Mouse (Mus musculus) gastrocnemius, postnatal 25 days (tissue): ENCODE measurements around the gene Hoxb6. TPM values are rescaled to one million over a fixed set of nuclear protein-coding genes. Genes with fewer than 3 reads are reported as not detected.

Experiments
- DNase-seq: peaks from one replicate; pipeline ENCODE4 v3.0.0; 2022
- total RNA-seq, 2 experiments: library from RNA; stranded (reverse); gene quantifications; 1 replicate in 1 of 2; 2 replicates in 1 of 2; pipeline ENCODE4 v1.2.3; 2021

The Hoxb6 gene
- total RNA-seq, 2 experiments from 2014 or later, result 0.31 to 0.62 TPM

DNA sequence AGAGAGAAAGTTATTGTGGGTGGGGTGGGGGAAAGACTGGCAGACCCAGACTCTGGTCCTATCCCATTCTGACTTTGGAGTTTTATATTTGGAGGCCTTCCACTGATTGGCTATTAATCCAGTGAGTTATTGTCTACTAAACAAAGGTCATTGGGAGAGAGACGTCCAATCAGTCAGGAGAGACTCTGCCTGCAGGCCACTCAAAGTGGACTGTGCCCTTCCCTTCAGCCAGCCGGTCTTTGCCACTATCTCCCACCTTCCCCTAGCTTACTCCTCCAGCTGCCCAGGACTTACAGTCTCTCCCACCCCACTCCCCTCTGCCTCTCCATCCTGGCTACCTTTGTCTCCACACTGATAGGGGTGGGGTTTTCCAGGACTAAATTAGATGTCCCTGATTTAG lies 44.3 kb downstream of the Hoxb6 start:
- DNase-seq, result no peak

DNA sequence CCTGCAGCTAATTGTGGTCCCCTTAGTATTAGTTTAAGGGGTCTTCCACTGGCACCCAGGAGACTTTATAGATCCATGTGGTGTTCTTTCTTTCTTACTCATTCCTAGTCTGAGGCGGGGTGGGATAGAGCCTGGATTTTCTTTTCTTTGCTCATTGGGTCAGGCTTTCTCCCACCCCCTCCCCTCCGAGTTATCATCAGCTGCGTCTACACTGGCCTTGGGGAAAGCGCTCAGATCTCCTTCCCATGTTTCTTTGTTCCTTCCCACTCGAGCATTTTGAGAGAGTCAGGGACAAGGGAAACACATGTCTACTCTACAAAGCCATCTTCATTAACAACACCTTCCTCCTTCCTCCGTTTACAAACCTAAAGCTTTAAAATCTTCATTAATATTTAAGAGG lies 44.8 kb downstream of the Hoxb6 start:
- no peak for DNase-seq

DNA sequence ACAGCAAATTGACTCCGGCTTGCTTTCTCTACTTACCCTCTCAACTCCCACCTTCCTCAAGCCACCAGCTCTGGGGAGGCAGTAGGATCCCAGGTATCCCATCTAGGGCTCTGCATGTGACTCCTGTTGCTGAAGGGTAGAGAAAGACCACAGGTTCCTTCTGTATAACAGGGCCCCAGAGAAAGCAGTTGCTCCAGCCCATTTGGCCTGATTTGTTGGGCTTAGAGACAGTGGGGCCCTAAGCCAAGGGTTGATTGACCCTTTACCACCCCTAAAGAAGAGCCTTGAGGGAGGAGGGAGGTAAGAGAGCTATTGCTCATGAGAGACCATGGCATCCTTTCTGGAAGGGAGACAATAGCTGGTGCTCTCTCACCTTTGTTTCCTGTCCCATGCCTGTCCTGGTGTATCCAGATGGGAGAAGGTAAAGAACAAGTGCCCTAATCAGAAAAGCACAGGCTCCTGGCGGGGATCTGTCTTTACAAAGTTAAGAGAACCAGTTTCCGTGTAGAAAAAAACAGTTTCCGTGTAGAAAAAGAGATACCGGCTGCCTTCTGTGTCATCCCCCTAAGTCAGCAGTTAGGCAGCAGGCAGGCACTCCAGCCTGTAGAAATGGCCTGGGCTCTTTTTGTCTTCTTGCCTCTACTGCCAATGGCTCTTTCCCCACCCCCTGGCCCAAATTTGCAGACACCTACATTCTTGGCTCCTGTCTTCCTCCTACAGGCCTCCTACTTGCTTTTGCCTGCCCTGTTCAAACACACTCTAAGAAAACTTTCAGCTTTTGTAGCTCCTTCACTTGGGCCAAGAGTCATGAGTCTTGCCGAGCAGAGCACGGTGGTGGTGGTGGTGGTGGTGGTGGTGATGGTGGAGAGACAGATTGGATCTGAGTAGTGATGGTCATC lies 46.9 kb downstream of the Hoxb6 start:
- no peak for DNase-seq

DNA sequence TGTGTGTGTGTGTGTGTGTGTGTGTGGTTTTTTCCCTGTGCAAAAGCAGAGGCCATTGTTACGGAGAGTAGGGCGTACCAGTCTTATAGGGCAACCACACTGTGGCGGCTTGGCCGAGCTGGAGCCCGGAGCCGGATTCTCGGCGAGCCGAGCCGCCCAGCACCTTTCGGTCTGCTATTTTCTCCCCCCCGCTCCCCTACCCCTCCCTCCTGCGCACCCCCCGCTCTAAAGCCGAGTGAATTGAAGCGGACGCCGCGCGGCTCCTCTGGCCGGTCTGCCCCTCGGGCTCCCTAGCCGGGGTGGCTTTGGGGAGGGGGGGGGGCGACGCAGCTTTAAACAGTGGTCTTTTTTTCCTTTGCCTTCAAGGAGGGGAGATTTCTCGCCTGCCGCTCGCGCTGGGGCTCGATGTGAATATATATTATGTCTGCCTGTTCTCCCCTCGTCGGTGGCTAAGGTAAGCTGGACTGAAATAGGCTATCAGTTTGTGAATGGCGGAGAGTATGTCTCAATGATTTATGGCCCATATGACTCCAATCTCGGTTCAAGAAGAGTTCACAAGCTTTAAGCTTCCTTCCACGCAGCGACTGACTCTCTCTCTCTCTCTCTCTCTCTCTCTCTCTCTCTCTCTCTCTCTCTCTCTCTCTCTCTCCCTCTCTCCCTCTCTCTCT lies 48.6 kb downstream of the Hoxb6 start:
- no peak for DNase-seq

DNA sequence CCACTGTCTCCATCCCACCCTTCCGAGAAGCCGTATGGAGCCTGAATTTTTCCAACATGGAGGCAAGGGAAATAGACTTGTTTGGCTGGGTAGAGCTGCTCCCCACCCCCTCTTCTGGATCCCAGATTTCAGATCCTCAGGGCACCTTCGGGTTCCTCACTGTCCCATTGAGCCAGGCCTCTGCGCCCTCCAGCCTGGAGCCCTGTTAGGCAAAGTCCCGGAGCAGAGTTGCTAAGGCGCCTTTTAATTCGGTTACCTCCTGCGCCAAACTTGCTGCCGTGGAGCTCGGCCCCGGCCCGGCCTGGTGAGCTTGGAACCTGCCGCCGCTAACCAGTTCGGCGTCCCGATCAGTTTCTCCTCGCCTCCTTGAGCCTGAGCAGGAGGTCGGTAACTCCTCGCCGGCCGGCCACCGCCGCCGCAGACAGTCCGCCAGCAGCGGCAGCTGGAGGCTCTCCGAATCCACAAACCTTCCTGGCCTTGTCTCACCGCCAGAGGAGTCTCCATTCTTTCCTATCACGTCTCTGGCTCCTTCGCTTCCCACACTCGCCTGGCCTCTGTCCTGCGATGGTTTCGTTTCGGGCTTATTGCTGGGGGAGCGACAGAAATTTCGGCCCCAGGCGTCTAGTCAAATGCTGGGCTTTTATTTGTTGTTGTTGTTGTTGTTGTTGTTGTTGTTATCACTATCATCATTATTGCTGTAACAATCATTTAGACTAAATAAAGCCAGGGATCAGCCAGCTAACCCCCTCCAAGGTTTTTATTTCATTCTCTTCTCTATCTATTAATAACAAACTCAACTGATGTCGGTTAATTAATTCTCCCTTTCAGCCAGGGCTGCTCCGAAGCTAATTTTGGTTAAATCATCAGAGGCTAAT lies 49.7 kb downstream of the Hoxb6 start:
- no peak for DNase-seq

DNA sequence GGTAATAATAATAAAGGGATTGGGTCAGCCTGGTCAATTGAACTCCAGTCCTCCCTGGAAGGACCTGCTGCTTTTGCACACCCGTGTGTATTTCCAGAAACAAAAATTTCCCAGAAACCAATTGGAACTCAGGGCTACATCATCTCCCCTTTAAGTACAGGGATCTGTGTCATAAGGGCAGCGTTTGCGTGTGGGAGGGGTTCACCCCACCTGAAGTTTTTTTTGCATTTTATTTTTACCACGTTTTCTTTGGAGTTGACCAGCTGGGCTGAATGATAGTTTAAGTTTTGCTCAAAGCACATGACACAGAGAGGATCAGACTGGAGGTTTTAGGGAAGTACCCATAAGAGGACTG lies 50.3 kb downstream of the Hoxb6 start:
- no peak for DNase-seq

DNA sequence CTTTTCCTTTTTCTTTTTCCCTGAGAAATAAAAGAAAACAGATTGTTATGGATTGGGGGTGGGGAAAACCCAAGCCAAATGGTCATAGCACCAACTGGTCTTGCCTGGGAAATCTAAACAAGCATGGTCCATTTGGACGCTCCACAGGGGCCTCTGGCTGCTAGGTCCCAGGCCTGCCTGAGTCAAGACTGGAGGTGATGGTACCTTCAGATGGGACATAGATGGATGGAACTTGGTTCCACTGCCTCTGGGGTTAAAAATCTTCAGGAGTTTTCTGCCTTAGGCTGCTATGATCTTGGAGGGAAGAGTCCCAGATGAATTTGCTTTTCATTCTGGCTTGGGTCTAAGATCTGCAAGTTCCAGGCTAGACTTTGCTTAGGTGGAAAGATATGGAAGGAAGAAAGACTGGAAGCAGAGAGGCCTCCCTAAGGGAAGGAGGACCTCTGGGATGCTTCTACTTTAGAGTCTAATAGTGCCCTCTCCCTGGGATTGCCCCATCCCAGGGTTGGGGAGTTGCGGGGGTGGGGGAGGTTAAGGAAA lies 51.0 kb downstream of the Hoxb6 start:
- DNase-seq, result no peak

DNA sequence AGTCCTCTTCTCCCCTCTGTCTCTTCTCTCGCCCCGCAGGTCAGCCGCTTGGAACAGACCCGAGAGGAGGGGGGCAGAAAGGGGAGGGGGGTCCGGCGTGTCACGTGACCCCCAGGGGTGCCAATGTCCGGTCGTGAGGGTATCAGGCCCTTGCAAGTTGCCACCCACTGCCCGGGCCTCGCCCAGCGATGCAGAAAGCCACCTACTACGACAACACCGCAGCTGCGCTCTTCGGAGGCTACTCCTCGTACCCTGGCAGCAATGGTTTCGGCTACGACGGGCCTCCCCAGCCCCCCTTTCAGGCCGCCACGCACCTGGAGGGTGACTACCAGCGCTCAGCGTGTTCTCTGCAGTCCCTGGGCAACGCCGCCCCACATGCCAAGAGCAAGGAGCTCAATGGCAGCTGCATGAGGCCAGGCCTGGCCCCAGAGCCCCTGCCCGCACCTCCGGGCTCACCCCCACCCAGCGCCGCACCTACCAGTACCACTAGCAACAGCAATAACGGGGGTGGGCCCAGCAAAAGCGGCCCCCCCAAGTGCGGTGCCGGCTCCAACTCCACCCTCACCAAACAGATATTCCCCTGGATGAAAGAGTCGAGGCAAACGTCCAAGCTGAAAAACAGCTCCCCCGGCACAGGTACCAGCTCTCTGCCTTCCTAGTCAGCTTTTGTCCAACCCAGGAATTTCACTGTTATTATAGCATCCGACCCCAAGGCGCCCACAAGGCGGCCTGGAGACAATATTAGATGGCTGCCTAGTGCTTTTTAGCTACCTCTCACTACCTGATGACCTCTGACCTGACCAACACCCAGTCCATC lies 52.0 kb downstream of the Hoxb6 start:
- no peak for DNase-seq

DNA sequence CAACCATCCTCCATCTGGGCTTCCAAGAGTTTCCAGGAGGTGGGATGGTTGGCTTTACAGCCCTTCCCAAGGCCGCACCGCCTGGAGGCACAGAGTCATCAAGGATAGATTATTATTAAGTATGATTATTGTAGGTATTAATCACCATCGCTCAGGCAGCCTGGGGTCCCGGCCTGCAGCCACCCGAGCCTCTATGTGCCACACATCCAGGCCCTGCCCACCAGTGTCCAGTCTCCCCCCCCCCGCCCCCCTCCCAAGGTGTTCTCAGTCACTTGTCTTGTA lies 52.5 kb downstream of the Hoxb6 start:
- no peak for DNase-seq

DNA sequence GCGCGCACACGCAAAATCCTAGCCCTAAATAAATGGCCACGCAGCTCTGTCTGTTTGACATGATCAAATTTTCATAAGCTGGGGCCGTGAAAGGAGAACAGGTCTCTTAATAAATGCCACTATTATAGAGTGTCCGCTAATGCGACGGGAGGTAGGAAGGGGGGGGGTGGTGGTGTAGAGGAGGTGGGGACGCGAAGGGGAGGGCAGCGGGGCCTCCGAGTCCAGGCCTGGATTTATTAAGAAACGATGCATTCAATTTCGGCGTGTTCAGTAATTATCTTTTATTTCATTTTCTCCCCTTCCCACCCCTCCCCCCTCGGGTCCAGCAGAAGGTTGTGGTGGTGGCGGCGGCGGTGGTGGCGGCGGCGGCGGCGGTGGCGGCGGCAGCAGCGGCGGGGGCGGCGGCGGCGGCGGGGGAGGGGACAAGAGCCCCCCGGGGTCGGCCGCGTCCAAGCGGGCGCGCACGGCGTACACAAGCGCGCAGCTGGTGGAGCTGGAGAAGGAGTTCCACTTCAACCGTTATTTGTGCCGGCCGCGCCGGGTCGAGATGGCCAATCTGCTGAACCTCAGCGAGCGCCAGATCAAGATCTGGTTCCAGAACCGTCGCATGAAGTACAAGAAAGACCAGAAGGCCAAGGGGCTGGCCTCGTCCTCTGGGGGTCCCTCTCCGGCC lies 53.1 kb downstream of the Hoxb6 start:
- no peak for DNase-seq

DNA sequence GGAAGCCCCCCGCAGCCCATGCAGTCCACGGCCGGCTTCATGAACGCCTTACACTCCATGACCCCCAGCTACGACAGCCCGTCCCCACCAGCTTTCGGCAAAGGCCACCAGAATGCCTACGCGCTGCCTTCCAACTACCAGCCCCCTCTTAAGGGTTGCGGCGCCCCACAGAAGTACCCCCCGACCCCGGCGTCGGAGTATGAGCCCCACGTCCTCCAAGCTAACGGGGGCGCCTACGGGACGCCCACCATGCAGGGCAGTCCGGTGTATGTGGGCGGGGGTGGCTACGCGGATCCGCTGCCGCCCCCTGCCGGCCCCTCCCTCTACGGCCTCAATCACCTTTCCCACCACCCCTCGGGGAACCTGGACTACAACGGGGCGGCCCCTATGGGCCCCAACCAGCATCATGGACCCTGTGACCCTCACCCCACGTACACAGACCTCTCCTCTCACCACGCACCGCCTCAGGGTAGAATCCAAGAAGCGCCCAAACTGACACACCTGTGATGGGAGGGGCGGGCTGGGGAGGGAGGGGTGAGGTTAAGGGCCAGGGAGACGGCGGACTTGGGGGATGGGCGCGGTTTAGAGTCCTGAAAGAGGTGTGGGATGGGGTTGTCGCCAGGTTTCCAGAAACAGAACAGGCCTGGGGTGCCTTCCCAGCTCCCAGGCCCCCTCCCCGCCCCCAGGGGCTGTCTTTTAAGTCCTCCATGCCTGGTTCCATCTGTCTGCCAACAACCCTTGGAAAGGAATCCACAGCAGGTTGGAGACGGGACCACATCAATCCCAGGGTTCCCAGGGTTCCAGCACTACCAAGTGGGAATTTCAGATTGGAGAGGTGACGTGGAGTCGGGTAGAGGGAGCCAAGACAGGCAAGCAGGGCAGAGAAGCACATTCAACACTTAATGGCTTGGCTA lies 53.9 kb downstream of the Hoxb6 start:
- DNase-seq, result no peak

DNA sequence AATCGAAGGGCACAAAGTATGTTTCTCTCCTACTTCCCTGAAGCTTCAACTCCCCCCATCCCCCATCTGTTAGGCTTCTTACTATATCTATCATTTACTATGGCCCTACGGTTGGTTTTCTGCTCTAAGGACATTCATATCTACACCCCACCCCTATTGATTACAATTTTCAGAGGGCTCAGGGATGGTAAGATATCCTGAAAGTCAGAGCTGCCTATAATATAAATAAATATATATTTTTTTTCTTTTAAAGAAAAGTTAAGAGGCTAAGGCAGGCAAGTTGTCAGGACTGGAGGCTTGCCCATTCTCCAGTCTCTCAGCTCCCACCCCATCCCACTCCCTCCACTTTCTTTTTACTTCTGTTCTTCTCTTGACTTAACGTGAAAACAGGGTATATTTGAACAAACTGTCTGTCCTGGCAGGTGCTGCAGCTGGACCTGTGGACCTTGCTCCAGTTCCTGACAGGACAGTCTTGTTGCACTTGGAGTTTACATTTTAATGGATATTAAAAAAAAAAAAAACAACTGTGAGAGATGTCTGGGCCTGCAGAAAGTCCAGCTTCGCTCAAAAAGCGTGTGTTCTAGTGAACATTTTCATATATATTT lies 54.7 kb downstream of the Hoxb6 start:
- DNase-seq, result no peak

DNA sequence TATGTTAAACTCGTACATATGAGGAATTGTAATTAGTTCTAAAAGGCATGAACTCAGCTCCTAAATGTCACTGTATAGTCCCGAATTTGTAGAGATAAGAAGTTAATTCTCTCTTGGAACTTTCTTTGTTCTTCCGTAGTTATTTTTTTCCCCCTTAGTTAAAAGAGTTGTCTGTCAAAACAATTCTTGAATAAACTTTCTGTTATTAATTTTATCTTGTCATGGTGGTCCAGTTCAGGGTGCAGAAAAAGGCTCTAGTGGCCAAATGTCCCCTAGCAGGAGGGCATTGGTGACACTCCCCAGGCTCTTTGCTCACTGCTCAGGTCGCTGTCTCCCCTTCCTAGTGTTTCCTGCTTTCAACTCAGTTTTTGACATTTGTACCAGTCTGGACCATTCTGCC lies 55.4 kb downstream of the Hoxb6 start:
- DNase-seq, result no peak

DNA sequence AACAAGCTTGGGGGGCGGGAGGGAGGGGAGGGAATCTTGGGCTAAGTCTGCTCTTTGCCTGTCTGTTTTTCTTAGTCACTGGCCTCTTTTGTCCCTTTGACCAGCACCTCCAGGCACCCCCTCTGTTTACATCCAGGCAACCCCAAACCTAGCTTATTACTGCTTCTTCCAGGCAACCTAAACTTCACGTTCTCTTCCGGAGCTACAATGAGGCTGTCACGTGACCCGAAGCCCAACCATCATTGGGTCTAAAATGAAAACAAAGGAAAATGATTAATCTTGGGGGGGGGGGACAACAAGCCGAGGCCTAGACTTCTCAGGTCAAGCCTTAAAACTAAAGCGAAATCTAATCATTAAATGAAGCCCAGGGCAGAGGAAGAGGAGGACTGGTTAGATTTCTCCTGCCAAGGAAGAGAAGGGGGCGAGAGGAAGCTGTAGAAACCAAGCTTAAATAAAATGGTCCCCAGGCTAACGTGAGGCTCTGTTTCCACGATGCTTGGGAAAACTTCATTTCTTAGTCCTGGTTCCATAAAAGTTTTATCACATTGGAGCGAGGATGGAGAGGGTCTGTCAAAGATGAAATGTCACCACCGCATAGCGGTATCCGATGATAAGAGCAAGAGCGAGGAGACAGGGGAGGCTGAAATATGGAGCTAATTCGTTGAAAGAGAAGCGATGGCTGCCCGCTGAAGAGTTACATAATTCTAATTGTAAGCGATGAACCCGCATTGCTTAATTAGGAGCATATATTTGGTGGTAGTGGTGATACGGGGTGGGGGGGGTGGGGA lies 56.1 kb downstream of the Hoxb6 start:
- DNase-seq, result no peak

DNA sequence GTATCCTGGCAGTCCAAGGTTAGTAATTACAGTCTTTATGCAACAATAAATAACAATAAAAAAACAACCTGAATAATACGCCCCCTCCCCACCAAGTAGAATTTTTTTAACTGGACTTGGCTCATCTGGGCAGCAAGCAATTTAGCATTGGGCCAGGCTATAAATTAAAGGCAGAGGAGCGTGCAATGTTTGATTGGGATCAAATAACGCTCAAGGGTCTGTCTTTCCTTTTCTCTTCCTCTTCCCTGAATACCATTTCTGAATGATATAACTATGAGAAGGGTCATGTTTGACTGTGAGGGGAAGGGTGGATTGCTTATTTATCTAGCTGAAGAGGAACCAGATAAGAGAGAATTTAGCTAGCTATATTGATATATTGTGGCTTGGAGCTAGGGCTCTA lies 56.7 kb downstream of the Hoxb6 start:
- no peak for DNase-seq

DNA sequence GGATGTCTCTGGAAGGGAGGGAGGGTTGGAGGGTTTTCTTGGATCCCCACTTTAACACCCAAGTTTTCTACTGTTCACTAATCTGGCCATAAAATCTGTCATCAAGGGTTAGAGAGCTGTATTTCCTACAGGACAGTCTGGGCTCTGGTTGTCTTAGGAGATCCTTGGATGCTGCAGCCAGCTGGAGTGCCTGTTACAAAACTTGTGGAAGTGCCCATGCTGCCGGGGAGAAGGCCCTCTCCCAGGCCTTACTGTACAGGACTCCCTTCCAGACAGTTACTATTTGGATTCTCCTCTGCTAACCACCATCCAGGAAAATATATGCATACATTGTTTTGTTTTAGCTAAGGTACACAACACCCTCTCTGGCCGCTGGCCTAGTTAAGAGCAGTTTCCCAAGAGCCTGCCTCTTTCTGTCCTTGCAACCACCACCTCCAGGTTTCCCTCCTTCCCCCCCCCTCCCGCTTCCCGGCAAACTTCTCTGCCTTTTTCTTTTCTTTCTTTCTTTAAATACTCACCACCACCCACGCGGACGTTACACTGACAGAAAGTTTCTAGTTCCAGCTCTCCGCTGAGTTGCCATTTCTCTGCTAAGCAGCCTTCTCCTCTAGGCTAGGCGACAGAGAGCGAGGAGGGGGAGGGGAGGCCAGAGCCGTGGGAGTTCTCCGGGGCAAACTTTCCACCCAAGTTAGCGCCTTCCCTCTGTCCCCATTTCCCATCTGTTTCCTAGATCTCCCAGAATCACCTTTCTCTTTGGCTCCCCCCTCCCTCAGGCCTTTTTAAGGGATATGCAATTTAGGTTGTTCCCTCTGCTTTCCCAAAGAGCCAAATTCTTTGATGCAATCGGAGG lies 57.4 kb downstream of the Hoxb6 start:
- DNase-seq, result no peak

DNA sequence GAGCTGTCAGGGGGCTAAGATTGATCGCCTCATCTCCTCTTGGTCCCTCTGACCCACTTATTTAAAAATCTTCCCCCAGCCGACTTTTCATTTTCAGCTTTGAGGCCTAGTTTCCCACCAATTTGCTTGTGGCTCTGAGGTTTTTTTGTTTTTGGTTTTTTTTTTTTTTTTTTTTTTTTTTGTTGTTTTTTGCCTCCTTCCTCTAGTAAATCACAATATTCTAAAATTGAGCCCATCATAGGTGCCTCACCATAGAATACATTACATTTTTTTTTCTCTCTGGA lies 58.0 kb downstream of the Hoxb6 start, which contains the start of gene Hoxb2:
Hoxb2 (plus strand) TSS at position 185 of the 284 bp plus-strand sequence.
- no peak for DNase-seq

DNA sequence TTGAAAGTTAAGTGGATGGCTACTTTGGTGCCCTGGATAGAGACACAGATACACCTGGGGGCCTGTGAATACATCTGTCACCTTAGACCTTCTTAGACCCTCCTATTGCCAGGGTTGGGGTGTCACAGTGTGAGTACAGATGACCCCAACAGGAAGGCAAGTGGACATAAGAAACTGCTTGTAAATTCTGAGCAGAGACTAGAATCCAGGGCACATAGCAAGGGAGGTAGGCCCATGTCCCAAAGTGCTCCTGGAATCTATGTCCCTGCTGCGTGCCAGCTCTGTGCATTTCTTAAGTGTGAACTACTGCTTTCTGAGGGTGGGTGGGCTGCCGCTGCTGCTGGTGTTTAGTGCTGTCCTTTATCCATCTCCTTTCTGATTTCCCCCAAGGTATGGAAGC lies 58.5 kb downstream of the Hoxb6 start:
- DNase-seq, result no peak
